Mouse (Mus musculus) lung, adult 2 months (tissue): ENCODE results near the gene Gm20388.

ENCODE experiments used
- CTCF ChIP-seq: fragments of 200-500 bp; IDR thresholded peaks from 2 replicates; pipeline ENCODE4 v1.5.1; 2011; ENCODE audit warnings: mild to moderate bottlenecking, low read length, control low read depth; ENCODE audit not compliant: insufficient read depth
- POLR2A ChIP-seq: fragments of 200-500 bp; IDR thresholded peaks from 2 replicates; pipeline ENCODE4 v1.6.1; 2011; ENCODE audit warnings: low read depth, mild to moderate bottlenecking, control low read depth, low read length, borderline replicate concordance; ENCODE audit errors: extremely low read depth

DNA sequence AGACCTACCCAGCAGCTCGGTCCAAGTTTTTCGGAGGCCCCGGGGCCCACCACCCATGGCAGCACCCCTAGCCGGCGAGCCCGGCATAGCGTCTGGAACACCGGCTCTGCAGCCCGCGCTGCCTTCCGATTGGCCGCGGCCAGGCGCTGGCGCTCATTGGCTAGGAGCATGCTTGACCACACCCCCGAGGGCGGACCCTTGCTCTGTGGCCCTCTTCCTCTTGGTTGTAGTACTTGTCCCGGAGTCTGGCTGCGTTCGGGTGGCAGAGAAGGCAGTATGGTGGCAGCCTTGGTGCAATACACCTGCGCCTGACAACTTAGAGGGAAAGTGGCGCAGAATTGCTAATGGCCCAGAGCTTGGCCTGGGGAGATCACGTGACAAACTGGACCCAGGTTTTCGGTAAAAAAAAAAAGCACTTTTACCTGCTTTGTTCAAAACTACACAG, 3407.8 kb downstream of the Gm20388 start, which contains the start of gene Fanca:
- peak; percentile 13; the same call in 1 of the 2 replicates for TF ChIP-seq CTCF
- TF ChIP-seq POLR2A, result peak; percentile 78; the same call in 1 of the 2 replicates
